8 mouse cellular contexts compared by ENCODE assay signal in the genomic region with DNA sequence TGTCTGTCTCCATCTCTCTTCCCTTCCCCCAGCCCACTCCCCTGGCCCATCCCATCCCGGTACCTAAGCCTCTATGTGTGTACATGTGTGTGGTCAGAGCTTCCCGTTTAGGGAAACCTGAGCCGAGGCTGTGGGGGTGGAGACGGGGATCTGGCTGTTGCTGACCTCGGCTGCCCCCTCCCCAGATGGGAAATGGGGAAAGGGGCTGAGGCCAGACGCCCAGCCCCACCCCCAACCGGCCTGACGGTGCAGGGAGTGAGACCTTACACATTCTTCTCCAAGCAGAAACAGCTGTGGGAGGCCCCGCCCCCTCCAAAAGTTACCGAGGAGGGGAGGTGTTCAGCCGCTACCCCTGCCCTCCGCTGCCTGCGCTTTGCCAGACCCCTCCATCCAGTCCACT. TPM values are rescaled to one million over a fixed set of nuclear protein-coding genes. Genes with fewer than 3 reads are reported as not detected.
A peak's percentile ranks its signal among the peaks of the same experiment; 100 is the strongest.
DNase-seq lines count a peak whose midpoint lies in the region; ATAC-seq and TF ChIP-seq lines count a peak whose summit lies in the region.

No protein-coding gene starts in this region.

- TF ChIP-seq CTCF in liver, postnatal 0 days (IDR thresholded peaks at IDR 0.05; ENCODE audit: low read depth), result no peak
- no peak for TF ChIP-seq CTCF in stomach, postnatal 0 days (IDR thresholded peaks at IDR 0.05; ENCODE audit: low read depth)

- peaks cover 1% of the 10 kb centered on the region; the same call in 1 of the 2 replicates for H3K36me3 ChIP-seq in liver, postnatal 0 days (replicated peaks; ENCODE audit: insufficient read depth, low read length)
- no peaks in the 10 kb centered on the region for H3K36me3 ChIP-seq in hindbrain, embryonic 11.5 days (ENCODE audit: control insufficient read depth, insufficient read depth, low read length)
- 0 out of 2 replicates have a peak, but pooled peaks cover 3% of the 10 kb centered on the region for H3K36me3 ChIP-seq in lung, embryonic 15.5 days
- no peaks in the 10 kb centered on the region for H3K36me3 ChIP-seq in stomach, postnatal 0 days (ENCODE audit: control insufficient read depth, insufficient read depth, low read length)

- H3K9ac ChIP-seq in liver, postnatal 0 days (replicated peaks), result no peak overlapping the region
- peak overlapping the region; percentile 79 for H3K9ac ChIP-seq in hindbrain, embryonic 11.5 days (ENCODE audit: low read depth, low read length)
- peak overlapping the region; percentile 74 for H3K9ac ChIP-seq in lung, embryonic 15.5 days
- H3K9ac ChIP-seq in stomach, postnatal 0 days (ENCODE audit: low read length), result peak overlapping the region; percentile 39

- DNase-seq in liver, result peak; percentile 50
- DNase-seq in liver, postnatal 0 days, result no peak
- DNase-seq in embryo, embryonic 11.5 days (ENCODE audit: low read depth, low spot score), result peak; percentile 86
- peak; percentile 78 for DNase-seq in hindbrain, embryonic 11.5 days (ENCODE audit: low spot score)
- peak; percentile 35 for DNase-seq in stomach, postnatal 0 days (ENCODE audit: low spot score)
- DNase-seq in adrenal gland, postnatal 4 days (ENCODE audit: low spot score in 2 of 2), result no peak
- no peak for DNase-seq in right cerebral cortex, adult 2 months (ENCODE audit: low spot score in 2 of 2)

- H3K4me1 ChIP-seq in liver, postnatal 0 days (ENCODE audit: insufficient read depth), result peaks cover 17% of the 10 kb centered on the region
- H3K4me1 ChIP-seq in hindbrain, embryonic 11.5 days (replicated peaks; ENCODE audit: control insufficient read depth, insufficient read depth, low read length), result peaks cover 9% of the 10 kb centered on the region
- peaks cover 43% of the 10 kb centered on the region for H3K4me1 ChIP-seq in lung, embryonic 15.5 days
- peaks cover 3% of the 10 kb centered on the region; the same call in 1 of the 2 replicates for H3K4me1 ChIP-seq in stomach, postnatal 0 days (replicated peaks; ENCODE audit: control insufficient read depth, insufficient read depth)

- H3K4me3 ChIP-seq in liver, postnatal 0 days (ENCODE audit: low read depth, low read length), result no peak overlapping the region
- peak overlapping the region; percentile 85 for H3K4me3 ChIP-seq in hindbrain, embryonic 11.5 days (ENCODE audit: low read depth, low read length)
- peak overlapping the region; percentile 77 for H3K4me3 ChIP-seq in lung, embryonic 15.5 days
- H3K4me3 ChIP-seq in stomach, postnatal 0 days (ENCODE audit: low read depth, low read length), result peak overlapping the region; percentile 70

- no peak for TF ChIP-seq EP300 in liver, postnatal 0 days (IDR thresholded peaks at IDR 0.05; ENCODE audit: low read depth)
- TF ChIP-seq EP300 in stomach, postnatal 0 days (optimal IDR thresholded peaks at IDR 0.05), result no peak

- ATAC-seq in liver, postnatal 0 days, result no peak
- no peak for ATAC-seq in hindbrain, embryonic 11.5 days (ENCODE audit: low FRiP score)
- ATAC-seq in lung, embryonic 15.5 days (ENCODE audit: borderline replicate concordance, extremely low read depth, low FRiP score, low TSS enrichment), result no peak
- ATAC-seq in stomach, postnatal 0 days (ENCODE audit: low FRiP score, low TSS enrichment), result no peak

- no peak overlapping the region for H3K27ac ChIP-seq in liver, postnatal 0 days (ENCODE audit: low read depth)
- peak overlapping the region; percentile 65; the same call in 1 of the 2 replicates for H3K27ac ChIP-seq in hindbrain, embryonic 11.5 days (ENCODE audit: low read depth, low read length)
- peak overlapping the region; percentile 73 for H3K27ac ChIP-seq in lung, embryonic 15.5 days
- peak overlapping the region; percentile 53 for H3K27ac ChIP-seq in stomach, postnatal 0 days (replicated peaks)

- 17% methylated on average over 12 of the region's 13 CpGs for WGBS in liver, postnatal 0 days (ENCODE audit: insufficient replicate concordance)
- under 1% methylated on average over 13 of the region's 13 CpGs for WGBS in hindbrain, embryonic 11.5 days
- 6% methylated on average over 13 of the region's 13 CpGs for WGBS in lung, embryonic 15.5 days
- WGBS in stomach, postnatal 0 days, result 6% methylated on average over 12 of the region's 13 CpGs

- no peak overlapping the region for H3K4me2 ChIP-seq in liver, postnatal 0 days (ENCODE audit: low read depth, low read length)
- H3K4me2 ChIP-seq in hindbrain, embryonic 11.5 days (replicated peaks; ENCODE audit: low read depth, low read length), result peak overlapping the region; percentile 89
- peak overlapping the region; percentile 92 for H3K4me2 ChIP-seq in lung, embryonic 15.5 days
- peak overlapping the region; percentile 77 for H3K4me2 ChIP-seq in stomach, postnatal 0 days (replicated peaks; ENCODE audit: low read depth)

- H3K9me3 ChIP-seq in liver, postnatal 0 days (ENCODE audit: low read length), result no peaks in the 10 kb centered on the region
- H3K9me3 ChIP-seq in hindbrain, embryonic 11.5 days (ENCODE audit: control insufficient read depth, low read length), result no peaks in the 10 kb centered on the region
- H3K9me3 ChIP-seq in lung, embryonic 15.5 days, result no peaks in the 10 kb centered on the region
- no peaks in the 10 kb centered on the region for H3K9me3 ChIP-seq in stomach, postnatal 0 days (ENCODE audit: control insufficient read depth, low read length)

- H3K27me3 ChIP-seq in liver, postnatal 0 days (ENCODE audit: insufficient read depth, low read length), result peaks cover 16% of the 10 kb centered on the region
- H3K27me3 ChIP-seq in hindbrain, embryonic 11.5 days (ENCODE audit: control insufficient read depth, insufficient read depth, low read length), result no peaks in the 10 kb centered on the region
- no peaks in the 10 kb centered on the region for H3K27me3 ChIP-seq in lung, embryonic 15.5 days
- no peaks in the 10 kb centered on the region for H3K27me3 ChIP-seq in stomach, postnatal 0 days (ENCODE audit: control insufficient read depth, insufficient read depth, low read length)

RNA-seq across cellular contexts. Expression of a gene that starts 1.5 kb away (rescaled TPM):
- 0.09 TPM in 2 replicates for polyA plus RNA-seq in liver, postnatal 0 days (2015; fragmentation: Nextera tagmentation; extraction: Ambion mirVana)
- 7.6 and 8.0 TPM in 2 replicates for polyA plus RNA-seq in hindbrain, embryonic 11.5 days (2014; fragmentation: Nextera tagmentation; extraction: Ambion mirVana)
- 3.5 and 3.7 TPM in 2 replicates for polyA plus RNA-seq in lung, embryonic 15.5 days (2015; fragmentation: Nextera tagmentation; extraction: Ambion mirVana)
- 3.5 and 5.1 TPM in 2 replicates for polyA plus RNA-seq in stomach, postnatal 0 days (2015; fragmentation: Nextera tagmentation; extraction: Ambion mirVana)
- total RNA-seq in adrenal gland, postnatal 4 days (2021), result 10 to 100 TPM; 12.7 to 13.7 TPM

RNA-seq across cellular contexts. Expression of a gene that starts 15.0 kb away (rescaled TPM):
- 0.15 and 0.20 TPM in 2 replicates for polyA plus RNA-seq in liver, postnatal 0 days (2015; fragmentation: Nextera tagmentation; extraction: Ambion mirVana)
- 9.0 and 11.0 TPM in 2 replicates for polyA plus RNA-seq in hindbrain, embryonic 11.5 days (2014; fragmentation: Nextera tagmentation; extraction: Ambion mirVana)
- 11.2 and 12.0 TPM in 2 replicates for polyA plus RNA-seq in lung, embryonic 15.5 days (2015; fragmentation: Nextera tagmentation; extraction: Ambion mirVana)
- 7.3 and 7.4 TPM in 2 replicates for polyA plus RNA-seq in stomach, postnatal 0 days (2015; fragmentation: Nextera tagmentation; extraction: Ambion mirVana)
- total RNA-seq in adrenal gland, postnatal 4 days (2021), result 1 to 10 TPM; 2.4 to 4.0 TPM

RNA-seq across cellular contexts. Expression of a gene that starts 29.7 kb away (rescaled TPM):
- polyA plus RNA-seq in liver, postnatal 0 days (2015; fragmentation: Nextera tagmentation; extraction: Ambion mirVana), result 1.1 and 1.7 TPM in 2 replicates
- polyA plus RNA-seq in hindbrain, embryonic 11.5 days (2014; fragmentation: Nextera tagmentation; extraction: Ambion mirVana), result 0.56 and 0.81 TPM in 2 replicates
- polyA plus RNA-seq in lung, embryonic 15.5 days (2015; fragmentation: Nextera tagmentation; extraction: Ambion mirVana), result 2.0 and 2.4 TPM in 2 replicates
- 1.5 and 1.6 TPM in 2 replicates for polyA plus RNA-seq in stomach, postnatal 0 days (2015; fragmentation: Nextera tagmentation; extraction: Ambion mirVana)
- total RNA-seq in adrenal gland, postnatal 4 days (2021), result 1 to 10 TPM; 1.7 to 2.0 TPM

RNA-seq across cellular contexts. Expression of a gene that starts 33.9 kb away (rescaled TPM):
- polyA plus RNA-seq in liver, postnatal 0 days (2015; fragmentation: Nextera tagmentation; extraction: Ambion mirVana), result 4.3 and 5.0 TPM in 2 replicates
- 8.8 and 9.4 TPM in 2 replicates for polyA plus RNA-seq in hindbrain, embryonic 11.5 days (2014; fragmentation: Nextera tagmentation; extraction: Ambion mirVana)
- 18.9 and 19.7 TPM in 2 replicates for polyA plus RNA-seq in lung, embryonic 15.5 days (2015; fragmentation: Nextera tagmentation; extraction: Ambion mirVana)
- polyA plus RNA-seq in stomach, postnatal 0 days (2015; fragmentation: Nextera tagmentation; extraction: Ambion mirVana), result 7.5 and 8.8 TPM in 2 replicates
- total RNA-seq in adrenal gland, postnatal 4 days (2021), result 10 to 100 TPM; 22.0 to 22.2 TPM

RNA-seq across cellular contexts. Expression of a gene that starts 47.3 kb away (rescaled TPM):
- 58.8 and 60.3 TPM in 2 replicates for polyA plus RNA-seq in liver, postnatal 0 days (2015; fragmentation: Nextera tagmentation; extraction: Ambion mirVana)
- polyA plus RNA-seq in hindbrain, embryonic 11.5 days (2014; fragmentation: Nextera tagmentation; extraction: Ambion mirVana), result 322 and 337 TPM in 2 replicates
- polyA plus RNA-seq in lung, embryonic 15.5 days (2015; fragmentation: Nextera tagmentation; extraction: Ambion mirVana), result 101 and 104 TPM in 2 replicates
- 49.1 and 58.7 TPM in 2 replicates for polyA plus RNA-seq in stomach, postnatal 0 days (2015; fragmentation: Nextera tagmentation; extraction: Ambion mirVana)
- 100 to 1,000 TPM; 330 to 344 TPM for total RNA-seq in adrenal gland, postnatal 4 days (2021)

Comparison
In these comparisons a context has a peak if more than half of its experiments do, and no peak if none do; other contexts are left out.
1. DNase-seq: peak in liver (single experiment), embryo, embryonic 11.5 days (single experiment), hindbrain, embryonic 11.5 days (single experiment) and stomach, postnatal 0 days (single experiment); none in liver, postnatal 0 days (single experiment), adrenal gland, postnatal 4 days (0 of 2) and right cerebral cortex, adult 2 months (0 of 2).